Mouse (Mus musculus) heart, embryonic 16.5 days (tissue): ENCODE measurements around the gene Slco2a1. TPM values are rescaled to one million over a fixed set of nuclear protein-coding genes. Genes with fewer than 3 reads are reported as not detected.

Experiments used
- ATAC-seq: fragments of 200-750 bp; cut with Nextera tagmentation; replicated peaks from 2 replicates; pipeline ENCODE4 v1.8.0; 2017; ENCODE audit warnings: moderate number of reproducible peaks; ENCODE audit not compliant: insufficient read depth, low FRiP score; ENCODE audit errors: extremely low read depth
- H3K27ac ChIP-seq: fragments of 300-500 bp; sonication (generic); 2 replicates; pipeline ENCODE4 v1.5.1; 2014; ENCODE audit warnings: mild to moderate bottlenecking, low read length, control low read depth, moderate library complexity
- H3K27me3 ChIP-seq: fragments of 300-500 bp; sonication (generic); 2 replicates; pipeline ENCODE4 v1.6.1; 2014; ENCODE audit warnings: low read length, mixed read lengths; ENCODE audit not compliant: control insufficient read depth, insufficient read depth
- H3K36me3 ChIP-seq: fragments of 300-500 bp; sonication (generic); 2 replicates; pipeline ENCODE4 v1.6.1; 2014; ENCODE audit not compliant: control insufficient read depth, insufficient read depth
- H3K4me1 ChIP-seq: fragments of 300-500 bp; sonication (generic); 2 replicates; pipeline ENCODE4 v1.6.1; 2014; ENCODE audit warnings: low read length, mixed read lengths; ENCODE audit not compliant: control insufficient read depth, insufficient read depth
- H3K4me2 ChIP-seq: fragments of 300-500 bp; sonication (generic); 2 replicates; pipeline ENCODE4 v1.6.1; 2014; ENCODE audit warnings: low read depth, mild to moderate bottlenecking, control low read depth, low read length
- H3K4me3 ChIP-seq: fragments of 300-500 bp; sonication (generic); 2 replicates; pipeline ENCODE4 v1.5.1; 2014; ENCODE audit warnings: mild to moderate bottlenecking, control low read depth, low read length
- H3K9ac ChIP-seq: fragments of 300-500 bp; sonication (generic); 2 replicates; pipeline ENCODE4 v1.6.1; 2014; ENCODE audit warnings: low read length, control low read depth
- H3K9me3 ChIP-seq: fragments of 300-500 bp; sonication (generic); replicated peaks from 2 replicates; pipeline ENCODE4 v1.6.1; 2016; ENCODE audit warnings: low read length; ENCODE audit not compliant: control insufficient read depth
- WGBS: fragments of 180-500 bp; shearing (Covaris S2); extraction: QIAGEN DNeasy Blood & Tissue Kit; methylation state at CpG from one replicate; pipeline ENCODE4 v1.1.7; 2014; 5-methylcytosine and 5-hydroxymethylcytosine counted together
- polyA plus RNA-seq: library from polyadenylated mRNA; unstranded; fragments of >200 nt; fragmentation: Nextera tagmentation; extraction: Ambion mirVana; gene quantifications from 2 replicates; pipeline ENCODE4 v1.2.1, GENCODE M21; 2015

The Slco2a1 gene
- 7.9 and 8.2 TPM in 2 replicates for polyA plus RNA-seq

DNA sequence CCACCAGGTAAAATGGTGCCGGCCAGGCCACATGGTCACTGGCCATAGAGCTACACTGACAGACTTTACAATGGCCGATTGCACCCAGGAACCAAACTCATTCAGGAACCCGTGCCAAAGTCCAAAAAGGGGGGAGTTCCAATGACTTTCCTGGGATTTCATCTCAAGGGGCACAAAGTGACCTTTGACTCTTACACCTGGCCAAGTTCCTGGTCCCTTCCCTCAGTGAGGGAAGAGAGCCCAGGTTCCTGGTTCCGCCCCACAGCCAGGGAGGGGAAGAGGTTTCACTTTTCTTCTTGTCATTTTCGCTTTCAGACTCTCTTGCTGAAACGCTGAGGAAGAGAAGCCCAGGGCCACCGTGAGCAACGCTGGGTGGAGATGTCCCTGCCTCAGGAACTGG lies at the start of gene Slco2a1:
Slco2a1 (plus strand) TSS at position 251 of the 400 bp plus-strand sequence.
- Histone ChIP-seq H3K27ac (no peak within 1 kb of the TSS), H3K27me3 (no peaks in the 10 kb centered on the region), H3K4me2 (no peak within 1 kb of the TSS), H3K4me3 (no peak within 1 kb of the TSS), H3K9ac (no peak within 1 kb of the TSS), H3K4me1 (peaks cover 13% of the 10 kb centered on the region), H3K36me3 (no peaks in the 10 kb centered on the region), H3K9me3 (no peaks in the 10 kb centered on the region)
- WGBS = 79% methylated on average over 8 of the region's 8 CpGs
- ATAC-seq = no peak

DNA sequence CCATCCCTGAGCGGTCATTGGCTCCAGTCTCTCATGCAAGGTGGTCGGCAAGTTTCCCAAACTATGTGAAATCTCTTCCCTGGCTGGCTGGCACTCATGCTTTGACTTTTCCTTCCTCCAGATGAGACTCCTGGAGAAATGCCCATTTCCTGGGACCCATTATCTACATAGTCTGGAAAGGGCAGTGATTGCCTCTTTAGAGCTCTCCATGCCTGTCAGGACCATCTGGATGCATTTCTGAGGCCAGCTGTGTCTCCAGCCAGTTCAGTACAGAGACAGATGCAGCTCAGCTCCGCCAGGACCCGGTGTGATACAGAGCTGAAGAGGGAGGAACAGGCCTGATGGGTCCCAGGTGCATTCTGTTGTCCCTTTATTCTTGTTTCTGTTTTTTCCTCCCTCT lies 46.3 kb upstream of the Slco2a1 start:
- no peak for ATAC-seq
- no peak overlapping the region for H3K9ac ChIP-seq
- no peak overlapping the region for H3K4me3 ChIP-seq
- no peaks in the 10 kb centered on the region for H3K36me3 ChIP-seq
- no peaks in the 10 kb centered on the region for H3K27me3 ChIP-seq
- no peak overlapping the region for H3K27ac ChIP-seq
- H3K4me2 ChIP-seq = no peak overlapping the region
- 73% methylated on average over 4 of the region's 4 CpGs for WGBS
- no peaks in the 10 kb centered on the region for H3K4me1 ChIP-seq
- H3K9me3 ChIP-seq = no peaks in the 10 kb centered on the region

DNA sequence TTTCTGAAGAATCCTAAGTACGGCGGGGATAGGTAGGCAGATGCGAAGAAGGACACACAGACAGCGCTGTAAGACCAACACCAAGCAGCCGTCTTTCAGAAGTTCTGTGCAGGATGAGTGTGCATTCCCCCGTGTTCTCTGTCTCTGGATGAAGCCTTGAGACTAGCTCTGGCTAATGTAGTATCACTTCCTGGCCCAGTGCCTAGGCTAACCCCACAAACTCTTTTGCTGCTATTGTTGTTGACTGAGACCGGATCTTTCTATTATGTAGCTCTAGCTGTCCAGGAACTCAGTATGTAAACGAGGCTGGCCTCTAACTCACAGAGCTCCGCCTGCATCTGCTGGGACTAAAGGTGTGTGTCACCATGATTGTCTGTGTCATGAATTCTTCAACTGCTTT lies 43.6 kb upstream of the Slco2a1 start:
- Histone ChIP-seq H3K4me3 (no peak overlapping the region), H3K4me1 (no peaks in the 10 kb centered on the region)
- WGBS = 86% methylated on average over 9 of the region's 9 CpGs

DNA sequence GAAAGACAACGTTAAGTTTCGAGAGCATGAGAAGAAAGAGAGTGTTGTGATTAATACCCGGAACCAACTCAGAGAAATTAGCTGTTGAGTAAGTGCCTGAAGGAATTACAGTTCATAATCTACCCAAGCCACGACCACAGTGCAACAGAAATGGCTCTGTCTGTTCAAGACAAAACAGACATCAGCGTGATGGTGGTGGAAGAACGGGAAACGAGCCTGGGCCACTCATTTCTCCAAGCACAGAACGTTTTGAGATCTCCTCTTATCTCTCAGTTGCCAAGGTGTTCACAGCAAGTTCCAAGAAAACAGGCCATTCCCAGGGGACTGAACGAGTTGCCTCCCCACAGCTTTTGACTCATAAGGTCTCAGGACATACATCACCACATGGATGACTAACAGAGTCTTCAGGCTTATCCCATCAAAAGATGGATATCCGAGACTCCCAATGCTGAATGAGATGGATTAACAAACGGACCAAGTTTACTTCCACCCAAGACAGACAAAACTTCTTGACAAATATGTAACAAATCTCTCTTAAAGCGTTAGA lies 42.0 kb upstream of the Slco2a1 start:
- H3K36me3 ChIP-seq = no peaks in the 10 kb centered on the region
- no peak overlapping the region for H3K27ac ChIP-seq
- H3K9me3 ChIP-seq = no peaks in the 10 kb centered on the region
- ATAC-seq = no peak
- H3K27me3 ChIP-seq = no peaks in the 10 kb centered on the region
- WGBS = 70% methylated on average over 12 of the region's 12 CpGs
- H3K4me3 ChIP-seq = no peak overlapping the region
- H3K4me2 ChIP-seq = no peak overlapping the region
- H3K4me1 ChIP-seq = no peaks in the 10 kb centered on the region
- no peak overlapping the region for H3K9ac ChIP-seq

More for the DNA sequence above, 43.6 kb upstream of the Slco2a1 start:
- Histone ChIP-seq H3K27me3 (no peaks in the 10 kb centered on the region), H3K36me3 (no peaks in the 10 kb centered on the region), H3K4me2 (no peak overlapping the region), H3K9ac (no peak overlapping the region), H3K9me3 (no peaks in the 10 kb centered on the region), H3K27ac (no peak overlapping the region)
- ATAC-seq = no peak

DNA sequence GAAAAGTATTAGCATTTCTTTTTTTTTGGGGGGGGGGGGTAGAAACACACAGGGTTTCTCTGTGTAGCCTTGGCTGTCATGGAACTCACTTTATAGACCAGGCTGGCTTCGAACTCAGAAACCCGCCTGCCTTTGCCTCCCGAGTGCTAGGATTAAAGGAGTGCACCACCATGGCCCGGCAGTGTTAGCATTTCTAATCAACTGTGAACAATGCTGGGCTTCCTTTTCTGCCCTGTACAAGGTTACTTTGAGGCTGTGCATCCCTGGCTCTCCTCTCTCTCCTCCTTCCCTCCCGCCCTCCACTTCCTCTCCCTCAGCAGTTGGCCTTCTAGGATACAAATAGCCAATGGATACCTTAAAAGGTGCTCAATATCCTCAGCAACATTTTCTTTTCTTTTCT lies 39.8 kb upstream of the Slco2a1 start:
- H3K9me3 ChIP-seq = no peaks in the 10 kb centered on the region
- no peaks in the 10 kb centered on the region for H3K36me3 ChIP-seq
- H3K4me2 ChIP-seq = no peak overlapping the region
- no peak overlapping the region for H3K4me3 ChIP-seq
- no peaks in the 10 kb centered on the region for H3K4me1 ChIP-seq
- ATAC-seq = no peak
- 76% methylated on average over 5 of the region's 5 CpGs for WGBS
- no peaks in the 10 kb centered on the region for H3K27me3 ChIP-seq
- H3K9ac ChIP-seq = no peak overlapping the region
- H3K27ac ChIP-seq = no peak overlapping the region

DNA sequence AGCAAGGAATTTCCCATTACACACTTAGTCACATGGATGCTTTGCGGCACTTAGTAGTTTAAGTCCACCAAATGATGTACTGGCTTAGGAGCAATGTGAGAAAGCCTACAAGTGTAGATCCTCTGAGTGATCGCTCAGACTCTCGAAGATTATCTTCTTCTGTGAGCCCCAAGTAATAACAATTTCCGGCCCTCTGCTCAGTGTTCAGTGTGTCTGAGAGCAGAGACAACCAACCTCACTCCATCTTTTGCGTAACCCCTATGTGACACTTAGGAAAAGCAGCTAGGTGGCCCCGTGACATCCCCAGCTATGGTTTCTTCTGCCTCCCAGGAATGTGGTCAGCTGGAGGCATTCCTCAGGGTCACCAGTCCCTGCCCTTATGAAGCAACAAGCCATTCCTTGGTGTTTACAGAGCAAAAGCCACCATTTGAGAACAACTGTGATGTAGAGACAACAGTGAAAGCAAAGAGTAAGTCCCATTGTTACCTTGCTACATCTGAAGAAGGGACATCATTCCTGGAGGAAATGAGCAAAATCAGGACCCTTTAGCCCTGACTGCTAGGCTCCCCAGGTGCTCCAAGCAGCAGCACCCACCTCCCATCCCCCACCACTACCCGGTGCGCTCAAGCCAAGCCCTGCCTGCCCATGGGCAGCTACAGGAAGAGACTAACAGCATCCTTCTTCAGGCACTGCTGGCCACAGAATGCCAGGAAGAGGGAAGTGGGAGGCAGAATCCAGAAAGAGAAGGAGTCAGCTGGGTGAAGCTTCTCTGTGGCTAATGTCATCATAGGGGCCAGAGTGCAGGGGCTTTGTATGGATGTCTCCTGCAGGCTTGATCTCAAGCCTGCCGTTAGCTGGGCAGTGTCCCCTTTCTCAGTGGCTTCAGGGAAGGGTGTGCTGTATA lies 37.2 kb upstream of the Slco2a1 start:
- H3K27ac ChIP-seq = no peak overlapping the region
- H3K9me3 ChIP-seq = 0 out of 2 replicates have a peak, but pooled peaks cover 5% of the 10 kb centered on the region
- no peaks in the 10 kb centered on the region for H3K27me3 ChIP-seq
- no peak overlapping the region for H3K4me3 ChIP-seq
- no peaks in the 10 kb centered on the region for H3K4me1 ChIP-seq
- H3K36me3 ChIP-seq = no peaks in the 10 kb centered on the region
- H3K9ac ChIP-seq = no peak overlapping the region
- no peak overlapping the region for H3K4me2 ChIP-seq
- ATAC-seq = no peak
- WGBS = 79% methylated on average over 9 of the region's 9 CpGs

DNA sequence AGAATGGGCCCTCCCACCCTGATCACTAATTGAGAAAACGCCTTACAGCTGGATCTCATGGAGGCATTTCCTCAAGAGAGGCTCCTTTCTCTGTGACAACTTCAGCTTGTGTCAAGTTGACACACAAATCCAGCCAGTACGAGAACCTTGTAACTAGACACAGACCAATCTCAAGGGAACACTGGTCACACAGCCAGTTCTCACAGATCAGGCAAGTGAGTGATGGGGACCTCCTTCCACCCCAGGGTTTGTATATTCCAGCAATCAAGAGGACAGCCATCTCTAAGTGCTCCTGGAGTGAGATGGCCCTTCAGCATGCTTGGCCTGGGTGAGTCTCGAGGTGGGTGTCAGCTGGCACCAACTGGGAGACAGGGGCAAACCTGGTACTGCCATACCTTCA lies 32.6 kb upstream of the Slco2a1 start:
- 75% methylated on average over 3 of the region's 3 CpGs for WGBS
- Histone ChIP-seq H3K9ac (no peak overlapping the region), H3K27me3 (no peaks in the 10 kb centered on the region), H3K27ac (no peak overlapping the region), H3K9me3 (0 out of 2 replicates have a peak, but pooled peaks cover 5% of the 10 kb centered on the region), H3K4me1 (no peaks in the 10 kb centered on the region), H3K4me2 (no peak overlapping the region), H3K36me3 (no peaks in the 10 kb centered on the region), H3K4me3 (no peak overlapping the region)
- no peak for ATAC-seq

DNA sequence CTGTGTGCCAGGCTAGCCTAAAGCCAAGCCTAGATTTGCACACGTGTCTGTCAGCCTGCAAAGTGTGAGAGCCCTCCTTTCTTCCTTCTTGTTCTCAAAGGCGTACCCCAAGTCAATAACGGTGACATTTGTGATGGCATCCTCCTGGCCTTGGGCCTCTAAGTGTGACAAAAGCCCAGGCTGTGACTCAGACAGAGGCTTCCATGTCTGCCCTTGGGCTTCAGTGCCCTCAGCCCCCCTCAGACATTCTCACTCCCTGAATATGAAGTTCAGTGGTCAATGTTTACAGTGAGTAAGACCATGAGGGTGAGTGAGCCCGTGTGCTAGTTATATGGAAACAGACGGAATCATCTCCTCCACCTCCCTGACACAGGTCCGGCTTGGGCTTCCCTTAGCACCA lies 29.8 kb upstream of the Slco2a1 start:
- Histone ChIP-seq H3K9ac (no peak overlapping the region), H3K4me3 (no peak overlapping the region), H3K36me3 (no peaks in the 10 kb centered on the region), H3K4me2 (no peak overlapping the region), H3K27ac (no peak overlapping the region), H3K27me3 (no peaks in the 10 kb centered on the region), H3K4me1 (no peaks in the 10 kb centered on the region), H3K9me3 (0 out of 2 replicates have a peak, but pooled peaks cover 5% of the 10 kb centered on the region)
- ATAC-seq = no peak
- 77% methylated on average over 6 of the region's 6 CpGs for WGBS

DNA sequence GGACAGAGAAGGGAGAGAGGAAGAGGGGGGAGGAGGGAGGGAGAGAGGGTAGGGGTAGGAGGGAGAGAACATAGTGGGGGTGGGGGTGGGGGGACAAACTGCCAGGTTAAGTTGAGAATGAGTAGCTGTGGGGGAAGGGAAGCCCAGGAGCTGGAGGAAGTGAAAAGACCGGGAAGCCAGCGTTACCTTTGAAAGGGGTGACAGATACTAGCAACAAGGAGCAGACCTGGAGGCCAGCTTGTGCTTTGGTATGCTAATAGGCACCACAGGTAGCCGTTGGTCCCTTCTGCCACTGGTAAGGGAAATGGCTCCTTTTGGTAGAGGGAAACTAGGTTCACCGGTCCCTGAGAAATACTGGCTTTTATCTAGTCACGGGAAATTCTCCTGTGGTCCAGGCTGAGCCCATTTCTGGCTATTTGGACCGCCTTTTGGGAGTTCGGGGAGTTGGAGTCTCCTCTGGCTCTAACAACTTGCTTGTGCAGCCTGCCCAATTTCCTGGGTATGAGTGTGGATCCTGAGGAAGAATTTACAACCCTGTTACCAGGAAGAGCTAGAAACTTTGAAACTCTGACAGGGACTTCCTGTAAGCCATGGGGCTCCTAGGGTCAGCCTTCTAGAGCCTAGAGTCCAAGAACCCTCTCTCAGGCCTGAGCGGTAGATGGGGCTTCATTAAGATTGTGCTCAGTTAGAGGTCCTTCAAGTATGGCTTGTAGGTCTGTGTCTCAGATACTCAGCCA lies 27.0 kb upstream of the Slco2a1 start:
- 37% methylated on average over 8 of the region's 8 CpGs for WGBS
- Histone ChIP-seq H3K36me3 (no peaks in the 10 kb centered on the region), H3K4me3 (no peak overlapping the region), H3K4me1 (no peaks in the 10 kb centered on the region), H3K27me3 (no peaks in the 10 kb centered on the region), H3K9ac (no peak overlapping the region), H3K9me3 (no peaks in the 10 kb centered on the region), H3K27ac (no peak overlapping the region), H3K4me2 (no peak overlapping the region)
- ATAC-seq = no peak
